Mouse (Mus musculus) brain, embryonic 14.5 days (tissue): Measurements from ENCODE around the gene Lgals8. TPM values are rescaled to one million over a fixed set of nuclear protein-coding genes. Genes with fewer than 3 reads are reported as not detected.

ENCODE experiments used
- DNase-seq: peaks from one replicate; pipeline ENCODE4 v3.0.0-alpha.2; 2011; ENCODE audit warnings: low read depth
- CTCF ChIP-seq: fragments of 200-500 bp; IDR thresholded peaks from 2 replicates; pipeline ENCODE4 v1.5.1; 2012; ENCODE audit warnings: inconsistent platforms, mild to moderate bottlenecking, moderate library complexity, borderline replicate concordance; ENCODE audit not compliant: insufficient read depth, insufficient read length; ENCODE audit errors: extremely low read depth
- POLR2A ChIP-seq: fragments of 200-500 bp; IDR thresholded peaks from 2 replicates; pipeline ENCODE4 v1.6.1; 2012; ENCODE audit warnings: mild to moderate bottlenecking, inconsistent platforms, borderline replicate concordance; ENCODE audit not compliant: poor library complexity, insufficient read depth, insufficient read length, severe bottlenecking; ENCODE audit errors: extremely low read depth
- polyA plus RNA-seq: library from polyadenylated mRNA; depleted of rRNA; stranded (reverse); fragments of >200 nt; gene quantifications from 2 replicates; pipeline ENCODE4 v1.2.3, GENCODE M21; 2012; rRNA removed

Lgals8 gene
- polyA plus RNA-seq, 1 experiment, result 22.7 TPM

DNA sequence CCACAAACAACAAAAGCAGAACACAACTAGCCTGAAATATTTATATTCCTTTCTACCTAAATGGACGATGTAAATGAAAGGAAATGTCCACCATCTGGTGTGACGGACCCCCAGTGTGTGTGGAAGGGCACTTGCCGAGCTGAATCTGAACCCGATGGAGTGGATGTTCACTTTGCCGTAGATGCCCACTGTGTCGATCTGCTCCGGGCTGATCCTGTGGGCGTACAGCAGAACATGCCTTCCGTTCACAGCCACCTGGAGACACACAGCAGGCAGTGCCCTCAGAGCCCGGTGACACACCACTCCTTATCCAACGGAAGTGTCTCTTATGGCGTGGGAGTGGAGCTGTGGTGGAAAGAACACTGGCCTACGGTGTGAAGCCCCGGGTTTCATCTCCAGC is 11.6 kb downstream of the Lgals8 start:
- DNase-seq, result no peak
- no peak for TF ChIP-seq POLR2A
- TF ChIP-seq CTCF, result no peak

DNA sequence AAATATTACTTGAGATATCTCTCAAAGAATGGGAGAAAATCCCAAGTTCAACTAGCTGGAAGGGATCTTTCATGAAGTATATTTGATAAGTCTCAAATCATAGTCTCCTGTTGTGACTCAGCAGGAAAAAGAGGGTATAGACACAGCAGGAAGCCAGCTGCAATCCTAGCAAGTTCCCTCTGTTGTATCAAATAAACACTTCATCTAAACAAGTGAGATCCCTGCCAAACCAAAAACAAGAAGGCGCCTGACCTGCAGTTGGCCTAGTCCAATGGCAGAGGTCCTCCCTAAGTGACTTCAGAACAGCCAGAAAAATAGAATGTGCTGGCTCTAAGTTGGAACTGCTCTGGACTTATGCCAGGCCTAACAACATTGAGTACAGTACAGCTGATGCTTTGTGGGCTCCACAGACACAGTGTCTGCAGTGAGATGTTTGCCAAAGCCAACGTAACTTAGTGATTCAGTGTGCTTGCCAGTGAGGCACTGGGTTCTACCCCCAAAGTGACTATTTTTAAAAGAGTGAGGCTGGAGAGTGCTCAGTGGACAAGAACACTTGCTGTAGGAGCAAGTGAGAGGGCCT is 22.6 kb downstream of the Lgals8 start:
- DNase-seq, result peak; percentile 52
- TF ChIP-seq CTCF, result no peak
- no peak for TF ChIP-seq POLR2A

DNA sequence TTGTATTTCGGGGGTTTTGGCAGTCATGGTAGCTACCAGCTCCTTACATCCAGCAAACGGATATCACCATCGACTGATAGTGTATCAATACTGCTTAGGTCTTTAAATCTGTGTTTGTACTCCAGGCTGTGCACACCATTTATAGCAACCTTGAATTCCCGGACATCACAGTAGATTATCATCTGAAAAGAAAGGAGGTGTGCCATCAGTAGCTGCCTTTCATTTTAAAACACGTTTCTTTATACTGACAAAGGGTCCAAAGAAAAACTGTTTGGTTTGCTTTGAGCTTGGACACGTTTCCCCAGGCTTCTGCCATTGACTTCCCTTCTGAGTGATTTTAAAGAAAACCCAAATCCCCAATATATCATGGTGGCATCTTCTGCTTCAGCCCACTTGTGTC is 23.9 kb downstream of the Lgals8 start:
- DNase-seq, result no peak
- TF ChIP-seq CTCF, result no peak
- TF ChIP-seq POLR2A, result no peak

DNA sequence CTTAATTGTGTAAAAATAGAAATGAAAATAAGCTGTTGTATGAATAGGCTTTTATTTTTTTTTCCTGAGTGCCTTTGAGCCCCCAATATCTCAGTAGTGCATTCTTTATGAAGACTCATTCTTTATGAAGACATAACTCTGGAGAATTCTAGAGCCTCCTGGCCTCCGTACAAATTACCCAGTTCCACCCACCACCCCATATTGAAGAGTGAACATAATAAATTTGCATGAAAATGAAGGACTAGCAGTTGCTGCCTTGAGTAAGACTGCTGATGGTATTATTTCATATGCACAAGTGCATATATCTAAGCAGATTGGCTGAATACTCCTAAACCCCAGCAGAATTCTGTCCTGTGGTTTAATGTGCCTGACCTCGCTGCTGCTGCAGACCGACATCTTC is 25.2 kb downstream of the Lgals8 start:
- TF ChIP-seq CTCF (no peak), POLR2A (no peak)
- no peak for DNase-seq

DNA sequence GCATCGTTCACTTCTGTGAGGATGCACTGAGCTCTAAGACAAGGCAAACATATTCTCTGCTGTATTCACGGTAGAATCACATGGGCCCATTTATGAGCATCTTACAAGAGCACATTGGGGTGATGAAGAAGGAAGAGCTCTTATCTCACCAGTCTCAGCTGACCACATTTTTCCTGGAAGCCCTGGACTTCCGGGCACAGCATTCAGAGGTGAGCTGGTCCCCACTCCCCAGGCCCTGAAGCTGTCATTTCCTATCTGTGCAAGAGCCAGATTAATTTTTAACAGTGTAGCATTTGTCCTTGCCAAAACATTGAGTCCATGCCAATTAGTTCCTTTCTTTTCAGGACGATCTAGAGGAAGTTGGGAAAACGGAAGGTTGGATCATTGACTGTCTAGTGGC is 30.9 kb downstream of the Lgals8 start:
- DNase-seq, result no peak
- TF ChIP-seq POLR2A, result no peak
- TF ChIP-seq CTCF, result no peak

DNA sequence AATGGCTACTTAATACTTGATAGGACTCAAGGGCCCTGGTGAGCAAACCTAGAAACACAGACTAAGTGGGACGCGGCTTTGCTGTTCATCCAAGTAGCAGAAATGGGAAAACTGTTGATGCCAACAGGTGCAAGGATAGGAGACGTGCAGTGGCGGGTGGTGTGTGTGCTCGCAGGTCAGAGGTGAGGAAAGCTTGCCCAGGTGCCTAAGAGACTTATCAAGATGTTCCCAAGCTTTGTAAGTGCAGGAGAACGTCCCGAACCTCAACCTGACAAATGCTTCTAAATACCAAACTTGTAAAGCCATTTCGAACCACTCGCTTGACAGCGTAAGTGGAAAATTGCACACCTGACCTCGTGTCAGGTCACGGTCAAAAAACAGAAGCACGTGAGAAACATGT is 36.2 kb downstream of the Lgals8 start:
- TF ChIP-seq CTCF (no peak), POLR2A (no peak)
- DNase-seq, result no peak

DNA sequence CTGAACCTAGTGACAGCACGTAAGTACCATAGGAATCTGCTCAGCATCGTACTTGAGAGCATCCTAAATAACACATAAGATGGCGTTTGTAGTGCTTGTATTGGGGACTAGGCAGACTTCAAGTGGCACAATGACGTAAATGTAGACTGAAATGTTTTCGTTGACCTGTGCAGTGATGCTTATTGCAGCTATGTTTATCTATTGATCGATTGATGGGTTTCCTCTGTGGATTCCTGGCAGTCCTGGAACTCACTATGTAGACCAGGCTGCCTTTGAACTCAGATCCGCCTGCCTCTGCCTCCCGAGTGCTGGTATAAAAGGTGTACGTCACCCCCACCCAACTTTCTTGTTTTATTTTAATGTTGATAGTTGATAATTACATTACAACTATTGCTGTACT is 44.1 kb downstream of the Lgals8 start:
- TF ChIP-seq POLR2A (no peak), CTCF (no peak)
- no peak for DNase-seq

DNA sequence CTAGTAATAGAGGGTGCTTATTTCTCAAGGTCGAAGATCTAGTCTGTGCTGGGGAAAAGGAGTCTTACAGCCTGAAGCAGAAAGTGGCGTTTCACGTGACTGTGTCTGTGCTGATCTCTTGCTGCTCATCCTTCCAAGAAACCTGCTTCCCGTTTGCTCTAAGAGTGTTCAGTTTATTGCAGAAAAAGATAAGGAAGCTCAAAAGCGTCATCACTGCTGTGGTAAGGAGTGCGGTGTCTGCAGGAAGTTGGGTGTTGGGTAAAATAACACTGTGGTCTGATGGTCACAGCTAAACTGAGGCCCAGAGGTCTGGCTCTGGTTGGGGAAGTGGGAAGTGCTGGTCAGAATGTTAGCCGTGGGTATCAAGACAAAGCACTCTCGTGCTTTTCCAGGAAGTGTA is 52.7 kb downstream of the Lgals8 start:
- no peak for TF ChIP-seq CTCF
- no peak for TF ChIP-seq POLR2A
- no peak for DNase-seq

DNA sequence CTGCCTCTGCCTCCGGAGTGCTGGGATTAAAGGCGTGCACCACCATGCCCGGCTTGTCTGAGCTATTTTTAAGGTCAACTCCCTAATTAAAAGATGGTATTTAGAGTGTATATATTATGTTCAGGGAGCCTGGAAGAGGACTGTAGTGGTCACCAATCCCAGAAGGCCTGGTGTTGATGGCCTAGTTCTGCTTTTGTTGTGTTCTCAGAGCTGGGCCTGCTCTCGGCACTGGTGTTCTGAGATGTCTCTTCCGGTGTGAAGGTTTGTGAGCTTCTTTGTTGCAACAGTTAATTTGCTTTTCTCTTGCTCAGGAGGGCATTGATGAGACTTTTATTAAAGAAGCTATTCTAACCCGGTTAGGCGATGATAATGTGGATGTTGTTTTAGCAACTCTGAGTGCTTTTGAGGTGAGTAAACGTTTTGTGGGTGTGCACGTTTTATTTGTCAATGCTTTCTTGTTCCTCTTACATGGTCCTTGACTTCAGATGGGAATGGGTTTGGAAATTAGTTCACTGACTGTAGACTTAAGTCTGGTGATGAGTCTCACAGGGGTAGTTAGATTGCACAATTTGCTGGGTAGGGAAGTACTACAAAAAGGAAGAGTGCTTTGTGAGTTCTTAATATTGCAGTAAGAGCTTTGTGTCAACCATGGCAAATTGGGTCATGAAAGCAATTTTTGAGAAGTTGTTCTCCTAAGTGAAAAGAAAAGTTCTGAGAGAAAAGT is 56.2 kb downstream of the Lgals8 start:
- TF ChIP-seq POLR2A (no peak), CTCF (no peak)
- DNase-seq, result no peak

DNA sequence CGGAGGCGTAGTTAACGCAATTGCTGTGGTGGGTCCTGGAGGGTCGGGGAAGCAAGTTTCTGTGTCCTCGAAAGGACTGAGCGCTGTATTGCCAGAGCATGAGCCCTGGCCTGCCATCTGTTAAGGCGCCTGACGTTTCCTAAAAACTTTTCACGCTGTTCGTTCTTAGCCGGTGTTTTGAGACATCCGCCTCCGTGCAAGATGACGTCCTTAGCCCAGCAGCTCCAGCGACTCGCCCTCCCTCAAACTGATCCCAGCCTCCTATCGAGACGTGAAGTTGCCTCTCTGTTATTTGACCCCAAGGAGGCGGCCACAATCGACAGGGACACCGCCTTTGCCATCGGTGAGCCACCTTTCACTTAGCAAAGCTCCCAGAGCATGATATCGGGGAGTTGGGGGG is 69.2 kb downstream of the Lgals8 start:
- DNase-seq, result no peak

DNA sequence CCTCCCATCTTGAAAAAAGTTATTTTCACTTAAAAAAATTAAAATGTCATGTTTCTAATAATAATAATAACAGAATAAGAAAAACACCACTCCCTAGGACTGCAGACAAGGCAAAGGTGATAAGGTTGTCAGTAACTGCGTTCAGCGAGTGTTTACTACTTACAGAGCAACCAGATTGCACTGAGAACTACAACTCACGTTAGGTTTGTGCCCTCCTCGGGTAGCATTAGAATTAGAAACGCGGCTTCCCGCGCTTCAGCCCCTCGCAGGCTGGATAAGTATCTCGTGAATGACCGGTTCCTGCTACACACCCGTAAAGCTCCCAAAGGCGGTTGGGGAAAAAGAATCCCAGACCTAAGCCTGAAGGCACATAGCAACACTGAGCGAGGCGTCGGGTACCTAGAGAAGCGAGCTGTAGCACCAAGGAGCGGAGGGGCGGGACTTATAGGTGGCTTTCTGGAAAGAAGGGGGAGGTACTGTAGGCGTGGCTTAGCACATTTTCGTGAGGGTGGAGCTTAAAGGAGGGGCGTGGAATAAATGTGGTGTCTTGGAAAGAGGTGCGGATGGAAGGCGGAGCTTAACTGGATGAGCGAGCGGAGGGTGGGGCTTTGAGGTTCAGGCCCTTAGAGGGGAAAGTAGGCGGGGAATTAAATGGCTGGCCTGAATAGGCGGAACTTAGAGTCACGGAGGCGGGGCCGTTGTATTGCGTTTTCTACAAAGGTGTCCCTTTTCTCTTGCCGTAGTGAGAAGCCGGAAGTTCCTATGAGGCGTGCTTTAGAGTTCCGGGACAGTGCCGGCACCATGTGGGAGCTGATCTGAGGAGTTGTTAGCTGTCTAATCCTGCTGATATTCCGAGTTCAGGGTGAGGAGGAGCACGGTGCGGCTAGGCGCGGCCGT is 69.9 kb downstream of the Lgals8 start, which contains the start of gene Heatr1:
Heatr1 (plus strand) TSS at position 419 of the 897 bp plus-strand sequence.
- TF ChIP-seq CTCF, result no peak
- peak; percentile 23; the same call in 1 of the 2 replicates for TF ChIP-seq POLR2A
- DNase-seq, result peak; percentile 99

More for the DNA sequence above, 69.2 kb downstream of the Lgals8 start:
- TF ChIP-seq CTCF, result no peak
- no peak for TF ChIP-seq POLR2A

Other genes starting within 250 kb of the Lgals8 start
- gene Mtr, start 206.8 kb downstream of the Lgals8 start, polyA plus RNA-seq, result 7.5 and 7.8 TPM in 2 replicates
- 3.4 and 4.8 TPM in 2 replicates for gene Actn2, start 124.2 kb downstream of the Lgals8 start, polyA plus RNA-seq
- gene Heatr1, start 69.9 kb downstream of the Lgals8 start, polyA plus RNA-seq, result 32.3 and 33.2 TPM in 2 replicates
- 0.69 and 0.98 TPM in 2 replicates for gene Edaradd, start 55.5 kb upstream of the Lgals8 start, polyA plus RNA-seq
- gene Ero1lb, start 100.9 kb upstream of the Lgals8 start, polyA plus RNA-seq, result 6.1 and 7.4 TPM in 2 replicates